Mouse (Mus musculus) midbrain, embryonic 13.5 days (tissue): ENCODE measurements around the gene Ncapd2. TPM values are rescaled to one million over a fixed set of nuclear protein-coding genes. Genes with fewer than 3 reads are reported as not detected.

ENCODE experiments used
- ATAC-seq: fragments of 200-750 bp; cut with Nextera tagmentation; 2 replicates; pipeline ENCODE4 v1.8.0; 2017; ENCODE audit warnings: mild to moderate bottlenecking, moderate TSS enrichment, moderate library complexity
- H3K27ac ChIP-seq: fragments of 300-500 bp; sonication (generic); 2 replicates; pipeline ENCODE4 v1.5.1; 2015; ENCODE audit warnings: inconsistent platforms, mild to moderate bottlenecking, moderate library complexity
- H3K27me3 ChIP-seq: fragments of 300-500 bp; sonication (generic); 2 replicates; pipeline ENCODE4 v1.6.1; 2015; ENCODE audit warnings: mild to moderate bottlenecking, inconsistent platforms
- H3K36me3 ChIP-seq: fragments of 300-500 bp; sonication (generic); 2 replicates; pipeline ENCODE4 v1.6.1; 2015; ENCODE audit warnings: mild to moderate bottlenecking, inconsistent platforms
- H3K4me1 ChIP-seq: fragments of 300-500 bp; sonication (generic); replicated peaks from 2 replicates; pipeline ENCODE4 v1.6.1; 2015; ENCODE audit warnings: inconsistent platforms
- H3K4me2 ChIP-seq: fragments of 300-500 bp; sonication (generic); replicated peaks from 2 replicates; pipeline ENCODE4 v1.6.1; 2015; ENCODE audit warnings: moderate library complexity, mild to moderate bottlenecking, inconsistent platforms
- H3K4me3 ChIP-seq: fragments of 300-500 bp; sonication (generic); replicated peaks from 2 replicates; pipeline ENCODE4 v1.5.1; 2015; ENCODE audit warnings: mild to moderate bottlenecking, inconsistent platforms
- H3K9ac ChIP-seq: fragments of 300-500 bp; sonication (generic); replicated peaks from 2 replicates; pipeline ENCODE4 v1.6.1; 2015; ENCODE audit warnings: mild to moderate bottlenecking, inconsistent platforms
- H3K9me3 ChIP-seq: fragments of 300-500 bp; sonication (generic); 2 replicates; pipeline ENCODE4 v1.6.1; 2016; ENCODE audit warnings: mild to moderate bottlenecking, inconsistent platforms
- WGBS: fragments of 180-500 bp; shearing (Covaris S2); methylation state at CpG from one replicate; pipeline ENCODE4 v1.1.7; 2015; 5-methylcytosine and 5-hydroxymethylcytosine counted together
- microRNA-seq: library from miRNA; unstranded; fragments of <30 nt; microRNA quantifications from one replicate; pipeline ENCODE4, GENCODE M21; 2016
- polyA plus RNA-seq: library from polyadenylated mRNA; unstranded; fragments of >200 nt; fragmentation: Nextera tagmentation; extraction: Ambion mirVana; gene quantifications from 2 replicates; pipeline ENCODE4 v1.2.1, GENCODE M21; 2015

Ncapd2 gene
- polyA plus RNA-seq, 1 experiment from 2014 or later, result 101 TPM

GRCm38 (mm10) chr6:125142436-125142835, 49.1 kb downstream of the Ncapd2 start:
- Histone ChIP-seq H3K36me3 (peaks cover 67% of the 10 kb centered on the region), H3K27me3 (no peaks in the 10 kb centered on the region), H3K9ac (no peak overlapping the region), H3K27ac (no peak overlapping the region), H3K4me1 (peaks cover 25% of the 10 kb centered on the region), H3K9me3 (no peaks in the 10 kb centered on the region), H3K4me2 (no peak overlapping the region), H3K4me3 (no peak overlapping the region)
- 93% methylated on average over 8 of the region's 8 CpGs for WGBS
- ATAC-seq, result no peak

- H3K9me3 ChIP-seq, result no peaks in the 10 kb centered on the region
- 92% methylated on average over 7 of the region's 7 CpGs for WGBS
Observed at GRCm38 (mm10) chr6:125139747-125140146, 51.8 kb downstream of the Ncapd2 start.

DNA sequence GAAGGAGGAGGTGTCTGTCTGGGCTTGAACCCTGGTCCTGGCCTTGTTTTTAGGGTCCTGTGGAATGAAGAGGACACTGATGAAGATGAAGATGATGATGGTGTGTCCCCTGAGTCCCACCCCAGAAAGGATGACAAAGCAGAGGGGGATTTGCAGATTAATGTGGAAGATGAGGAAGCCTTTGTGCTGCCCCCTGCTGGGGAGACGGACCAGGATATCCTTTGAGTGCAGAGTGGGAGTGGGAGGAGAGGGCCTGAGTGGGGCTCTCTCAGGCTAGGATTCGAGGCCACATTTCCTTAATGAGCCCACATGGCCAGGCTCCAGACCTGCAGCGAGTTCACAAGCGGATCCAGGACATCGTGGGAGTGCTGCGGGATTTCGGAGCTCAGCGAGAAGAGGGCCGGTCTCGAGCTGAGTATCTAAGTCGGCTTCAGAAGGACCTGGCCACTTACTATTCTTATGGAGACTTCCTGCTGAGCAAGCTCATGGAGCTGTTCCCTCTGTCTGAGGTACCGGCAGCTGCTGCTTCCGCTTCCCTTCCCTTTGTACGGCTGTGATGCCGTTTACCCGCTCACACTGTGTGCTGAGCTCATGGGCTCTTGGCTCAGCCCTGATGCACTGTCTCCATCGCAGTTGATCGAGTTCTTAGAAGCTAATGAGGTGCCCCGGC, 54.4 kb downstream of the Ncapd2 start:
- Histone ChIP-seq H3K4me3 (no peak overlapping the region), H3K4me1 (peaks cover 15% of the 10 kb centered on the region), H3K9ac (no peak overlapping the region), H3K9me3 (no peaks in the 10 kb centered on the region), H3K27ac (no peak overlapping the region), H3K27me3 (no peaks in the 10 kb centered on the region), H3K4me2 (no peak overlapping the region), H3K36me3 (peaks cover 88% of the 10 kb centered on the region)
- 87% methylated on average over 19 of the region's 19 CpGs for WGBS
- no peak for ATAC-seq

More at GRCm38 (mm10) chr6:125139747-125140146, 51.8 kb downstream of the Ncapd2 start:
- peaks cover 5% of the 10 kb centered on the region for H3K4me1 ChIP-seq
- ATAC-seq, result no peak
- H3K27me3 ChIP-seq, result no peaks in the 10 kb centered on the region
- H3K36me3 ChIP-seq, result peaks cover 93% of the 10 kb centered on the region
- no peak overlapping the region for H3K4me3 ChIP-seq
- H3K9ac ChIP-seq, result no peak overlapping the region
- no peak overlapping the region for H3K27ac ChIP-seq
- H3K4me2 ChIP-seq, result no peak overlapping the region

- no peak for ATAC-seq
- H3K4me3 ChIP-seq, result peak overlapping the region; percentile 87
- WGBS, result 10% methylated on average over 11 of the region's 11 CpGs
Observed at GRCm38 (mm10) chr6:125132470-125132869, 59.0 kb downstream of the Ncapd2 start.

GRCm38 (mm10) chr6:125131302-125132156, 60.0 kb downstream of the Ncapd2 start, which contains the start of gene Nop2:
Gene Nop2 (plus strand): TSS chr6:125131909.
- peak within 1 kb of the TSS; percentile 89 for H3K27ac ChIP-seq
- under 1% methylated on average over 66 of the region's 66 CpGs for WGBS
- H3K4me3 ChIP-seq, result peak within 1 kb of the TSS; percentile 87
- ATAC-seq, result peak; percentile 92
- peak within 1 kb of the TSS; percentile 78 for H3K4me2 ChIP-seq
- H3K36me3 ChIP-seq, result peaks cover 73% of the 10 kb centered on the region
- no peaks in the 10 kb centered on the region for H3K27me3 ChIP-seq
- no peaks in the 10 kb centered on the region for H3K9me3 ChIP-seq
- H3K9ac ChIP-seq, result peak within 1 kb of the TSS; percentile 87
- peaks cover 21% of the 10 kb centered on the region for H3K4me1 ChIP-seq

More at GRCm38 (mm10) chr6:125132470-125132869, 59.0 kb downstream of the Ncapd2 start:
- H3K27ac ChIP-seq, result no peak overlapping the region
- H3K9ac ChIP-seq, result peak overlapping the region; percentile 87
- no peaks in the 10 kb centered on the region for H3K27me3 ChIP-seq
- no peaks in the 10 kb centered on the region for H3K9me3 ChIP-seq
- H3K36me3 ChIP-seq, result peaks cover 73% of the 10 kb centered on the region
- peak overlapping the region; percentile 78 for H3K4me2 ChIP-seq
- peaks cover 21% of the 10 kb centered on the region for H3K4me1 ChIP-seq

GRCm38 (mm10) chr6:125129710-125130402, 61.6 kb downstream of the Ncapd2 start:
- Histone ChIP-seq H3K4me3 (no peak overlapping the region), H3K4me2 (no peak overlapping the region), H3K27ac (no peak overlapping the region), H3K27me3 (no peaks in the 10 kb centered on the region), H3K9me3 (no peaks in the 10 kb centered on the region), H3K4me1 (peaks cover 21% of the 10 kb centered on the region), H3K9ac (no peak overlapping the region), H3K36me3 (peaks cover 72% of the 10 kb centered on the region)
- WGBS, result 86% methylated on average over 20 of the region's 20 CpGs
- no peak for ATAC-seq

DNA sequence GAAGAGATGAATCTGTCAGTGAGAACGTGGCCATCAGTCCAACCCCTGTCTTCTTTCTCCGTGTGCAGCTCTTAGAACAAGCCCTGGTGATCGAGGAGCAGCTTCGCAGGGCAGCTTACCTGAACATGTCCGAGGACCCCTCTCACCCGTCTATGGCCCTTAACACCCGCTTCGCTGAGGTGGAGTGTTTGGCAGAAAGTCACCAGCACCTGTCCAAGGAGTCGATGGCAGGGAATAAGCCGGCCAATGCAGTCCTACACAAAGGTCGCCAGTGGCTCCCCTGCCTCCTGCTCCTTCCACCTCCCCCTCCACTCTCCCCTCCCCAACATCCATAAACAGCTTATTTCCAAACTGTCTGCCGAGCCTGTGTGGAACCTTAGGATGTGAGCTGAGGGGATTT, 62.8 kb downstream of the Ncapd2 start:
- H3K27me3 ChIP-seq, result no peaks in the 10 kb centered on the region
- H3K9me3 ChIP-seq, result no peaks in the 10 kb centered on the region
- no peak for ATAC-seq
- peaks cover 21% of the 10 kb centered on the region for H3K4me1 ChIP-seq
- H3K27ac ChIP-seq, result no peak overlapping the region
- peaks cover 72% of the 10 kb centered on the region for H3K36me3 ChIP-seq
- no peak overlapping the region for H3K4me3 ChIP-seq
- H3K4me2 ChIP-seq, result no peak overlapping the region
- H3K9ac ChIP-seq, result no peak overlapping the region
- 91% methylated on average over 12 of the region's 12 CpGs for WGBS

DNA sequence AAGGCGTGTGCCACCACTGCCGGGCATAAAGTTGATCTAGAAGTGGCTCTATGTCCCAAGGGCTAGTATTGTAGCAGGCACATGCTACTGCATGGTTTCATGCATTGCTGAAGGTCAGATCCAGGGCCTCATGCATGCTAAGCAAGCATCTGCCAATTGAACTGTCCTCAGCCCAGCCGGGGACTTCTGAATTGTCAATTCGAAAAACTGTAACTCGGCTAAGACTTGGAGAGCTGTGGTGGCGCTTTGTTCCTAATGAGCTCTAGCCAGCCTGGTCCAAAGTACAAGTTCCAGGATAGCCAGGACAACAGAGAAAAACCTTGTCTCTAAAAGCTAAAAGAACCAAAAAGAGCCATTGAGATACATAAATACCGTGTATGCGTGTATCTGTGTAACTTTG, 72.1 kb downstream of the Ncapd2 start:
- no peak overlapping the region for H3K4me2 ChIP-seq
- H3K9me3 ChIP-seq, result no peaks in the 10 kb centered on the region
- H3K27ac ChIP-seq, result no peak overlapping the region
- H3K27me3 ChIP-seq, result no peaks in the 10 kb centered on the region
- H3K4me1 ChIP-seq, result no peaks in the 10 kb centered on the region
- H3K36me3 ChIP-seq, result peaks cover 94% of the 10 kb centered on the region
- no peak overlapping the region for H3K4me3 ChIP-seq
- no peak for ATAC-seq
- H3K9ac ChIP-seq, result no peak overlapping the region
- 95% methylated on average over 8 of the region's 8 CpGs for WGBS

Small RNA genes within 50 kb of the gene (microRNA-seq; reads per million reads assigned to microRNA genes)
- gene Mir3098, result 1.2 reads per million
- gene Mir8113, result not detected

Other genes starting within 250 kb of the Ncapd2 start
- 89.9 and 95.2 TPM in 2 replicates for gene Cops7a, start 226.2 kb downstream of the Ncapd2 start, polyA plus RNA-seq
- 25.6 and 27.4 TPM in 2 replicates for gene Pianp, start 195.0 kb downstream of the Ncapd2 start, polyA plus RNA-seq
- 18.8 and 23.1 TPM in 2 replicates for gene Zfp384, start 182.6 kb downstream of the Ncapd2 start, polyA plus RNA-seq
- gene Ing4, start 151.9 kb downstream of the Ncapd2 start, polyA plus RNA-seq, result 195 and 201 TPM in 2 replicates
- 15.8 and 19.7 TPM in 2 replicates for gene Acrbp, start 142.0 kb downstream of the Ncapd2 start, polyA plus RNA-seq
- 0.34 and 0.37 TPM in 2 replicates for gene Lpar5, start 123.8 kb downstream of the Ncapd2 start, polyA plus RNA-seq
- 133 and 138 TPM in 2 replicates for gene Chd4, start 95.7 kb downstream of the Ncapd2 start, polyA plus RNA-seq
- 43.2 and 45.9 TPM in 2 replicates for gene Nop2, start 59.8 kb downstream of the Ncapd2 start, polyA plus RNA-seq
- 14.9 and 19.3 TPM in 2 replicates for gene Iffo1, start 46.5 kb downstream of the Ncapd2 start, polyA plus RNA-seq
- gene Gapdh, start 25.2 kb downstream of the Ncapd2 start, polyA plus RNA-seq, result 1,484 and 1,546 TPM in 2 replicates
- gene Mrpl51, start 100 bp upstream of the Ncapd2 start, polyA plus RNA-seq, result 163 and 165 TPM in 2 replicates
- 7.7 and 8.8 TPM in 2 replicates for gene Vamp1, start 23.9 kb upstream of the Ncapd2 start, polyA plus RNA-seq
- gene Tapbpl, start 40.2 kb upstream of the Ncapd2 start, polyA plus RNA-seq, result 3.2 and 3.7 TPM in 2 replicates
- 2.2 and 2.5 TPM in 2 replicates for gene Cd27, start 45.3 kb upstream of the Ncapd2 start, polyA plus RNA-seq
- 0.11 TPM in 1 of 2 replicates, not detected in the other for gene Tuba3a, start 94.3 kb upstream of the Ncapd2 start, polyA plus RNA-seq
- 11.3 and 13.3 TPM in 2 replicates for gene Ltbr, start 122.2 kb upstream of the Ncapd2 start, polyA plus RNA-seq
- 0.39 and 0.46 TPM in 2 replicates for gene Scnn1a, start 129.0 kb upstream of the Ncapd2 start, polyA plus RNA-seq
- 10.2 and 12.1 TPM in 2 replicates for gene Tnfrsf1a, start 157.7 kb upstream of the Ncapd2 start, polyA plus RNA-seq
- 0.08 and 0.23 TPM in 2 replicates for gene Plekhg6, start 189.1 kb upstream of the Ncapd2 start, polyA plus RNA-seq